Mouse (Mus musculus): ENCODE measurements around the gene Sgk1. TPM values are rescaled to one million over a fixed set of nuclear protein-coding genes. Genes with fewer than 3 reads are reported as not detected.

The Sgk1 gene
- polyA plus RNA-seq (2014; fragmentation: Nextera tagmentation; extraction: Ambion mirVana): 22.2 and 26.7 TPM in 2 replicates

DNA sequence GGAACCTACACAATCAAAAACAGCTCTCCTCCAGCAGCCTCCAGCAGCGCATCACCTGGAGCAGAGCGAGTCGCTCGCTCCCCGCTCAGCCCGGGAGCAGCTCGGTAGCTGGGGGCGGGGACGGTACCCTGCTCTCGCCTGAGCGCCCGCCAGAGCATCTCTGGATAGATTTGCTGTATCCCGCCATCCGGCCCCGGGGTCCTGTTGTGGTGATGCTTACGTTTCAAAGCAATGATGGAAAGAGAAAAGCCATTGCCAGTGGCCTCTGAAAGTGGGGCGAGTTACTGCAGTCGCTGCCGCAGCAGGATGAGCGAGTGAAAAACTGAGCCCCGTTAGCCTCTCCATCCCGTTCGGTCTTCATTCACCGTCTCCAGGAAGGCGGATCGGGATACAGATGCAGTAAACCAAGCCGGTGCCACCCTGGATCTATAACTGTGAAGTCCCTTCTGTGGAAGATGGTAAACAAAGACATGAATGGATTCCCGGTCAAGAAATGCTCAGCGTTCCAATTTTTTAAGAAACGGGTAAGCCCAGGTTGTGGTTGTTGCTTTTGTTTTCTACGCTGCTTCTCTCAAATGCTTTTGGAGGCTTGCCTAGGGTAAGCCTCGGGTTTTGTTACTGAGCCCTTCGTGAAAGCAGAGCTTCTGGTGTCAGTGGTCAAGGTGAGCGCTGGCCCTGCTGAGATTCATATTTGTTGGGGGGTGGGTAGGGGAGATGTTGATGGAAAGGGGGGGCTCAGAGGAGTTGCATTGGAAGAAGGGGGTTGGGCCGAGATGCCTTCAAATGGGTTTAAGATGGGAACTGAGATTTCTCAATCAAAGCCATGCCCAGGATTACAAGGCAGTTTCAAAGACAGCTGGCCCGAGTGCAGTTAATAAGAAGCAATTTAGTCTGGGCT lies at the start of gene Sgk1:
Gene Sgk1 (plus strand): TSS at position 1 of the 898 bp plus-strand sequence.
- Histone ChIP-seq H3K4me2 (peak within 1 kb of the TSS; percentile 76), H3K27ac (ENCODE audit: low read depth, low read length) (no peak within 1 kb of the TSS)
- no peak for ATAC-seq (replicated peaks; ENCODE audit: insufficient number of reproducible peaks, low FRiP score, low TSS enrichment)

DNA sequence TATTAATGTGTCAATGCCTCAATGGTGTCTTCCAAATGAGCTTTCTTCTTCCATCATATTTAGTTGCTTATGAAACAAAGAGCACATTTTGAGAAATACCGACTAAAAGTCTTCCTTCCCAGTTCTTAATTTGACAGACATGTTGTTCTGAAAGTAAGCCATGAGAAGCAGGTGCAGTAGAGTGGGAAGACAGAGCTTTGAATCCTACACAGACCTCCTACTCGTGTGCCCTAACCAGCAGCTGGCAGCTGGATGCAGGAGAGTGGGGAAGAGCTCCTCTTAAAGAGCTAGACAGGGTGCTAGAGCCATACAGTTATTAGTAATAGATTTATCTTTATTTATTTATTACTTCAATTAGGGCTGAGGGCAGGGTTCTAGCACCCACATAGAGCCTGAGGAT lies 49.7 kb upstream of the Sgk1 start:
- H3K4me2 ChIP-seq: no peak overlapping the region
- no peak overlapping the region for H3K9ac ChIP-seq (ENCODE audit: low read depth, low read length)
- H3K27me3 ChIP-seq (ENCODE audit: control insufficient read depth, insufficient read depth, low read length): no peaks in the 10 kb centered on the region
- no peak overlapping the region for H3K27ac ChIP-seq (ENCODE audit: low read depth, low read length)
- 74% methylated on average over 2 of the region's 2 CpGs for WGBS (ENCODE audit: insufficient replicate concordance)
- no peaks in the 10 kb centered on the region for H3K36me3 ChIP-seq (ENCODE audit: control insufficient read depth, insufficient read depth, low read length)
- peaks cover 2% of the 10 kb centered on the region; the same call in 1 of the 2 replicates for H3K4me1 ChIP-seq (ENCODE audit: control insufficient read depth, insufficient read depth, low read length)
- ATAC-seq (replicated peaks; ENCODE audit: insufficient number of reproducible peaks, low FRiP score, low TSS enrichment): no peak
- H3K4me3 ChIP-seq (ENCODE audit: low read depth, low read length): no peak overlapping the region
- H3K9me3 ChIP-seq (replicated peaks; ENCODE audit: control insufficient read depth, low read length): no peaks in the 10 kb centered on the region

More for the DNA sequence above, at the start of gene Sgk1:
- Histone ChIP-seq H3K36me3 (ENCODE audit: control insufficient read depth, insufficient read depth, low read length) (no peaks in the 10 kb centered on the region), H3K9ac (ENCODE audit: low read depth, low read length) (no peak within 1 kb of the TSS), H3K4me3 (ENCODE audit: low read depth, low read length) (peak within 1 kb of the TSS; percentile 42), H3K4me1 (ENCODE audit: control insufficient read depth, insufficient read depth, low read length) (no peaks in the 10 kb centered on the region), H3K9me3 (replicated peaks; ENCODE audit: control insufficient read depth, low read length) (no peaks in the 10 kb centered on the region), H3K27me3 (ENCODE audit: control insufficient read depth, insufficient read depth, low read length) (peaks cover 18% of the 10 kb centered on the region)
- 2% methylated on average over 36 of the region's 36 CpGs for WGBS (ENCODE audit: insufficient replicate concordance)

DNA sequence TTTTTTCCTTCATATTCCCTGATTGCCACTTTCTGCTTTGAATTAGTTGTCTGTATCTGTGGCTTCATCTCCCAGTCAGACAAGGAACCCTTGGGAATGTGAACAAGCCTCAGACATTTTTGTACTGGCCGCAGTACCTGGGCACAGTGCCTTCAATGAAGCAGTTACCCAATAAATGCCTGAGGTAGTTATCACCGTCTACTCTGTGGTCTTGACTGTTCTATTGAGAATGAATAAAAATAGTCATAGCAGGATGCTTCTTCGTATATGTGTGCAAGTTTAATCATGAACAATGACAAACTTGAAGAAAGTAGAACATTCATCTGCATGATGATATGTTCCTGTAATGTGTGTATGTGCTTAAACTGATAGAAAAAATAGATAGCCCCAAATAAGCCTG lies 48.2 kb upstream of the Sgk1 start:
- Histone ChIP-seq H3K27ac (ENCODE audit: low read depth, low read length) (no peak overlapping the region), H3K36me3 (ENCODE audit: control insufficient read depth, insufficient read depth, low read length) (no peaks in the 10 kb centered on the region), H3K9ac (ENCODE audit: low read depth, low read length) (no peak overlapping the region), H3K27me3 (ENCODE audit: control insufficient read depth, insufficient read depth, low read length) (no peaks in the 10 kb centered on the region), H3K4me1 (ENCODE audit: control insufficient read depth, insufficient read depth, low read length) (peaks cover under 1% of the 10 kb centered on the region; the same call in 1 of the 2 replicates), H3K9me3 (replicated peaks; ENCODE audit: control insufficient read depth, low read length) (no peaks in the 10 kb centered on the region), H3K4me2 (no peak overlapping the region), H3K4me3 (ENCODE audit: low read depth, low read length) (no peak overlapping the region)
- WGBS (ENCODE audit: insufficient replicate concordance): 81% methylated on average over 3 of the region's 3 CpGs
- ATAC-seq (replicated peaks; ENCODE audit: insufficient number of reproducible peaks, low FRiP score, low TSS enrichment): no peak

DNA sequence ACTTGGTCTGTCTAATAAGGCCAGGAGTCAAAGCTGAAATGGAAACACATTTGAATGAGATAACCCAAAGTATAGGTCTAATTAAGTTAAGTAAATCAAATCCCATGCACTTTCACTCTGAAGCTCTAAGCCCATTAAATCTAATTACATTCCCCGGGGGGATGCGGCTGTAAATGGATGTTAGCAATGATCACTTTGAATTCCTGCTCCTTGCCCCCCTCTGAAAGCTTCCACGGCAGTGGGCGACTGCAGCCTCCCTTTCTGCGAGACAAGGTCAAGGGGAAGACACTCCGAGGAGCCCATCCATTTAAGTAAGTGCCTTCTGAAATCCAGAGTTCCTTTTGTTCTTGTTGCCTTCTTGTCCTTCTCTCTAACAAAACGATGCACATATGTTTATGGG lies 46.9 kb upstream of the Sgk1 start:
- WGBS (ENCODE audit: insufficient replicate concordance): 69% methylated on average over 7 of the region's 7 CpGs
- H3K27me3 ChIP-seq (ENCODE audit: control insufficient read depth, insufficient read depth, low read length): no peaks in the 10 kb centered on the region

DNA sequence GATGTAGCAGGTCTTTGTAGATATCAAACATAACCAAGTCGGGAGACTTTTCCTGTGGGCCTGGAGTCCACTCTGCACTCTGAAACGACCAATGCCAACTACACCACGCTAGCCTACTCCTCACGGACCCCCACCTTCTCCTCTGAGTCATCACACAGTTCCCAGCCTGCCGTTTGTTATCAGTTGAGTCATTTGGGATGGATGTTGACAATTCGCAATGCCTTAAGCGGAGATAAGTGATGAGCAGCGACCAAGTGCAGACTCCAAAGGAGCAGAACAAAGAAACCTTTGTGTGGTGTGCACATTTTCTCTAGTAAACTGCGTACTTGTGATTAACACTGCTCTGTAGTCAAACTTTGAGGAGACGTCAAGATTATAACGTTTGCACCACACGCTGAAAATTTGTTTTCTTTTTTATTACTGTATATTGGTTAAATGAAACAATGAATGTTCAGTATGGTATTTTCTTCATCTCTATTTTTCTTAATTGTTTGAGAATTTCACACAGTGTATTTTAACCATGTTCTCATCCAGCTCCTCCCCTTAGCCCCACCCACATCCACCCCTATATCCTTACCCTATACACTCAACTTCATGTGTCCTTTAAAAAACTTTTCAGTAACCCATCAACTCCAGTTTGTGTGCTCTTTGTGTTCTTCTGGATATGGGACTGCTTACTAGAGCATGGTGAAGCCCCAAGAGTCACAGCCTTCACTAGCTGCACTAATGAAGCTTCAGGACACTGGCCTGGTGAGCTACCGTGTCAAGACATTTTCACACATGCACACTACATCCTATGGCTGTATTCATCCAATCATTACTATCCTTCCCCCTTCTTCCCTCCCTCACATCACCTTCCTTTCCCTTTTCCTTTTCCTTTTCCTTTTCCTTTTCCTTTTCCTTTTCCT lies 42.5 kb upstream of the Sgk1 start:
- H3K27ac ChIP-seq (ENCODE audit: low read depth, low read length): no peak overlapping the region
- no peaks in the 10 kb centered on the region for H3K27me3 ChIP-seq (ENCODE audit: control insufficient read depth, insufficient read depth, low read length)
- H3K4me2 ChIP-seq: peak overlapping the region; percentile 25
- no peak overlapping the region for H3K9ac ChIP-seq (ENCODE audit: low read depth, low read length)
- H3K9me3 ChIP-seq (replicated peaks; ENCODE audit: control insufficient read depth, low read length): no peaks in the 10 kb centered on the region
- 0 out of 2 replicates have a peak, but pooled peaks cover 3% of the 10 kb centered on the region for H3K4me1 ChIP-seq (ENCODE audit: control insufficient read depth, insufficient read depth, low read length)
- H3K36me3 ChIP-seq (ENCODE audit: control insufficient read depth, insufficient read depth, low read length): no peaks in the 10 kb centered on the region
- ATAC-seq (replicated peaks; ENCODE audit: insufficient number of reproducible peaks, low FRiP score, low TSS enrichment): no peak
- no peak overlapping the region for H3K4me3 ChIP-seq (ENCODE audit: low read depth, low read length)
- WGBS (ENCODE audit: insufficient replicate concordance): 23% methylated on average over 13 of the region's 13 CpGs

More for the DNA sequence above, 46.9 kb upstream of the Sgk1 start:
- Histone ChIP-seq H3K4me1 (ENCODE audit: control insufficient read depth, insufficient read depth, low read length) (peaks cover 3% of the 10 kb centered on the region; the same call in 1 of the 2 replicates), H3K9me3 (replicated peaks; ENCODE audit: control insufficient read depth, low read length) (no peaks in the 10 kb centered on the region), H3K27ac (ENCODE audit: low read depth, low read length) (no peak overlapping the region), H3K4me2 (no peak overlapping the region), H3K36me3 (ENCODE audit: control insufficient read depth, insufficient read depth, low read length) (no peaks in the 10 kb centered on the region), H3K4me3 (ENCODE audit: low read depth, low read length) (no peak overlapping the region), H3K9ac (ENCODE audit: low read depth, low read length) (no peak overlapping the region)
- ATAC-seq (replicated peaks; ENCODE audit: insufficient number of reproducible peaks, low FRiP score, low TSS enrichment): no peak

DNA sequence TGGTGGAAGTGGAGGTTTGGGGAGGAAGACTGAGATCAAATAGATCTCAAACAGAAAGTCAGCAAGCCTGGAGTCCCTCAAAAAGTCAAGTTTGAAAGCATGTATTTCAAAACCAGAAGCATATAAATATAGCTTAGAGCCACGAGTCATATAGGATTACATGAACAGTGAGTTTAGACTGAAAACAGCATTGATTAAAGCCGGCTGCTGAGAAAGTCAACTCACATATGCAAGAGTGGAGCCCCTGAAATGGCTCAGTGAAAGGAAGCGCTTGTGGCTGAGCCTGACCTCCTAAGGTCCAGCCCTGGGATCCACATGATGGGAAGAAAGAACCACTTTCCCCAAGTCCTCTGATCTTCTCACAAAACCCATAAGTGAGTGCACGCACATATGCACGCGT lies 38.7 kb upstream of the Sgk1 start:
- Histone ChIP-seq H3K27ac (ENCODE audit: low read depth, low read length) (no peak overlapping the region), H3K4me3 (ENCODE audit: low read depth, low read length) (no peak overlapping the region), H3K9me3 (replicated peaks; ENCODE audit: control insufficient read depth, low read length) (no peaks in the 10 kb centered on the region), H3K36me3 (ENCODE audit: control insufficient read depth, insufficient read depth, low read length) (no peaks in the 10 kb centered on the region), H3K27me3 (ENCODE audit: control insufficient read depth, insufficient read depth, low read length) (no peaks in the 10 kb centered on the region), H3K4me1 (ENCODE audit: control insufficient read depth, insufficient read depth, low read length) (0 out of 2 replicates have a peak, but pooled peaks cover 3% of the 10 kb centered on the region), H3K9ac (ENCODE audit: low read depth, low read length) (no peak overlapping the region), H3K4me2 (no peak overlapping the region)
- no peak for ATAC-seq (replicated peaks; ENCODE audit: insufficient number of reproducible peaks, low FRiP score, low TSS enrichment)
- 88% methylated on average over 6 of the region's 6 CpGs for WGBS (ENCODE audit: insufficient replicate concordance)

DNA sequence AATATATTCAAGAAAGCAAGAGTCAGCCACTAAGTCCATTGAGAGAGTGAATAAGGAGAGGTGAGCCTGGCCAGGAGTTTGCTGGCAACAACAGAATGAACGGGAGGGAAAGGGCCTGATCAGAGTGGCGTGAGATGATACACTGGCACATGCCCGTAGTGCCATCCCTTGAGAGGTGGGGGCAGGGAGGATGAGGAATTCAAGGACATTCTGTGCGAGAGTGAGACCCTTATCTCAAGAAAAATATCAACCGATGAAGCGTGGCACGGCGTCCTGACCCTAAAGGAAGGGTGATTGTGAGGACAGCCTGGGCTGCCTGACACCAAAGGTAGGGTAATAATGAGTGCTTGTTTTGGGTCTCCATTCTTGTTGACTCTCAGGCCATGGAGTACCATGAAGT lies 38.1 kb upstream of the Sgk1 start:
- Histone ChIP-seq H3K4me2 (no peak overlapping the region), H3K36me3 (ENCODE audit: control insufficient read depth, insufficient read depth, low read length) (no peaks in the 10 kb centered on the region), H3K27ac (ENCODE audit: low read depth, low read length) (no peak overlapping the region), H3K27me3 (ENCODE audit: control insufficient read depth, insufficient read depth, low read length) (no peaks in the 10 kb centered on the region), H3K9me3 (replicated peaks; ENCODE audit: control insufficient read depth, low read length) (no peaks in the 10 kb centered on the region), H3K9ac (ENCODE audit: low read depth, low read length) (no peak overlapping the region), H3K4me3 (ENCODE audit: low read depth, low read length) (no peak overlapping the region), H3K4me1 (ENCODE audit: control insufficient read depth, insufficient read depth, low read length) (0 out of 2 replicates have a peak, but pooled peaks cover 3% of the 10 kb centered on the region)
- no peak for ATAC-seq (replicated peaks; ENCODE audit: insufficient number of reproducible peaks, low FRiP score, low TSS enrichment)
- 48% methylated on average over 8 of the region's 8 CpGs for WGBS (ENCODE audit: insufficient replicate concordance)

DNA sequence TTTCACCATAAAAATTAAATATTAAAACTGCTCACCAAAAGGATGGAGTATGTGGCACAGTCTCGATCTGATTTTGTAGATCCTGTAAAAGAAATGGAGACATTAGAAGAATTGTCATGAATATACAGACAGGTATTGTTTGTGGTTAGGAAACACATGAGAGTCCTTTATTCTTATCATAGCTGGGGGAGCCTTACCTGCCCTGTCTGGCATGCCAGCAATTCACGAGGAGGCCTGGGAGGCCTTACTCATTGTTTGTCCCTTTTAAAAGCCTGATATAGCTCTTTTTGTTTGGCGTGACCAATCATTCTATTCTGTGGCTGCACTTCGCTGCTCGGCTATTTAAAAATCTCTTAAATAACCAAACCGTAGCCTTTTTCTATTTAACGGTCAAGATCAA lies 37.6 kb upstream of the Sgk1 start:
- Histone ChIP-seq H3K9ac (ENCODE audit: low read depth, low read length) (no peak overlapping the region), H3K9me3 (replicated peaks; ENCODE audit: control insufficient read depth, low read length) (no peaks in the 10 kb centered on the region), H3K4me1 (ENCODE audit: control insufficient read depth, insufficient read depth, low read length) (no peaks in the 10 kb centered on the region), H3K4me2 (no peak overlapping the region), H3K27me3 (ENCODE audit: control insufficient read depth, insufficient read depth, low read length) (no peaks in the 10 kb centered on the region), H3K36me3 (ENCODE audit: control insufficient read depth, insufficient read depth, low read length) (no peaks in the 10 kb centered on the region), H3K4me3 (ENCODE audit: low read depth, low read length) (no peak overlapping the region), H3K27ac (ENCODE audit: low read depth, low read length) (no peak overlapping the region)
- no peak for ATAC-seq (replicated peaks; ENCODE audit: insufficient number of reproducible peaks, low FRiP score, low TSS enrichment)
- 70% methylated on average over 7 of the region's 7 CpGs for WGBS (ENCODE audit: insufficient replicate concordance)
